Mouse (Mus musculus): ENCODE results near the gene Senp7.

The Senp7 gene

DNA sequence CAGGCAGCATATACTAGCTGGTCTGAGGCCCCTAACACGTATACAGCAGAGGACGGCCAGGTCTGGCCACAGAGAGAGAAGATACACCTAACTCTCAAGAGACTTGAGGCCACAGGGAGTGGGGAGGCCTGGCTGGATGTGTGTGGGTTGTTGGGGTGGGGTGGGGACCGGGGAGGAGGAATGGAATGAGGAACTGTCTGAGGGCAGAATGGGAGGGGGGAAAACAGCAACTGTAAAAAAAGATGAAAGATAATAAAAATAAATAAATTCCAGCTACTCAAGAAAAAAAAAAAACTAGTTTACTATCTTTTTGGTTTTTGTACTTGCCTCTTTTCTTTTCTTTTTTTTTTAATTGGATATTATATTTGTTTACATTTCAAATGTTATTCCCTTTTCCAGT lies 91.8 kb downstream of the Senp7 start:
- DNase-seq = no peak

DNA sequence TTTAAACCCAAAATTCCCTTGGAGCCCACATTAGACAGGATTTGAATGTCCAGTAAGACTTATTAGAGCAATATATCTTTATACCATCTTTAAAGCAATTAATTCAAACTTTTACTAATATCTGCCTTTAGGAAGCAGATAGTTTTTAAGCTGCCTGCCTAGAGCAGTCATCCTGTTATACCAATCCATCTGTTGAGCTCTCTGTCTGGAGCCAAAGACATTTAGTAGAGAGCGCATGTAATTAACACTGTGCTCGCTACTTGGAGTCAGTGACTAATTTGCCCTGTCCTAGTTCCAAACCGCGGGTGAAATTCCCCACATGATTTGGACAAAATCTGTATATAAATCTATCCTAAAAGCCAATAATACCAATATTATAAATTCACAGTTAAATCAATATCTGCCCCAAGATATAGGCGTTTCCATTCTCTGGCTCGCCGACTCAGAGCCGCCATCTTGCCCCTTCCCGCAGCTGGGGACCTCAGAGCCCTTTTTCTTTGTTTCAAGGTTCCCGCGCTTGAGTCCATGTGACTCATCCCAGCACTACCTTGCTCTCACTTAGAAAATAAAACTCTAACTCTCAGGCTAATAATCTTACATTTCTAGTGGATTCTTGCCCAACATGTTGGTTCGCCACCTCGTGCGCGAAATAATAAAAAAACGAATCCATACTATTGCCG lies 96.9 kb downstream of the Senp7 start:
- no peak for DNase-seq

- DNase-seq = no peak
Observed at GRCm38 (mm10) chr16:56147679-56148078, 99.5 kb downstream of the Senp7 start.

DNA sequence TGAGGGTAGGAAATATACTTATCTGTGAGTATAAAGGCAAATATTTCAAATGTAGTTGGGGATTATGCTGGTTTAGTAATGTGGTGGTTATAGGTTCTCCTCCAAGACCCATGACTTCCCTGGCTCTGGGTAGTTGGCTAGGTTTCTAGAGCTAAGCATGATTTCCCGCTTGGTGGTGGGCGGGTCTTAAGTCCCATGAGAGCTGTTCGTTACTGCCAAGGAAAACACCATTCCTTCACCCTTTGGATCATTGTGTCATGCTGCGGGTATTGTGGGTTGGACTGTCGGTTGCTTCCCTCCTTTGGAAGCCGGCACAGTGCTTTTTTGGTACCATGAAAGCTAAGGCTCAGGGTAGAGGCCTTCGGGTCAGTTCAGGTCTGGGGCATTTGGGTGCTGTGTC lies 115.3 kb downstream of the Senp7 start:
- no peak for DNase-seq

DNA sequence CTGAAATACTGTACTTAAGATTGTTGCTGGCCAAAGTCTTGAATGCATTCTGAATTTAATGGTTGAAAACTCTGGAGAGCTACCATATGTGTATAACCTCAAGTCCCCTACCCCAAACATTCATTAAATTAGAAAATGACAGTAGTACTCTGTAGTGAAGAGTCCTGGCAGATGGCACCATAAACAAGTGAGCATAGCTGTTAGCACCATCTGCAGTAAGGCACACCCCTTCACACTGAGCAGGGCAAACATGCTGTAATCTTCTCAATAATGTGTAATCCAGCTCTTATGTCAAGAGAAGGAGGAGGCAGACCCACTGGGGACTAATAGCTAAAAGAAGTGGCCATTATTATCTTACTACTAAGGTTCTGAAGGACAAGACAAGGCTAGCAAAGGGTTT lies 122.1 kb downstream of the Senp7 start:
- no peak for DNase-seq

- DNase-seq = peak; percentile 64 to 84
Observed at GRCm38 (mm10) chr16:56175867-56176581, 127.9 kb downstream of the Senp7 start.

- no peak for DNase-seq
Observed at GRCm38 (mm10) chr16:56186863-56187262, 138.7 kb downstream of the Senp7 start.

DNA sequence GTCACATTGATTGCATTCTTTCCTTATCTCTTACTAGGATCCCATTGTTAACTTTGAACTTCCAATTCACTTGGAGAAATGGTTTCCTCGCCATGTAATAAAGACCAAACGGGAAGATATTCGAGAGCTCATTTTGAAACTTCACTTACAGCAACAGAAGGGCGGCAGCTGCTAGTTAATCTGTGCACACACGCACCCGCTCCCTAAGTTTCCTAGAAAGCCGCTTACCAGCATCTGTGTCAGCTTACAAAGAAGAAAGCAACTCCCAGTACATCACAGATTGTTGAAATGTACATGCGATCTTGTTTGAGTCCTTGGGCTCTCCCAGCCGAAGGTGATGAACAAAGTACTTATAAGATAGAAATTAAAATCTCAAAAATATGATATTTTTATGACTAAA lies 140.1 kb downstream of the Senp7 start:
- peak in 1 of 2 experiments; percentile 5 for DNase-seq

- no peak for DNase-seq
Observed at GRCm38 (mm10) chr16:56204051-56204450, 155.9 kb downstream of the Senp7 start, which contains the start of gene Impg2. Gene Impg2, plus strand, starts transcription at chr16:56204313.

GRCm38 (mm10) chr16:56212740-56213139 lies 164.6 kb downstream of the Senp7 start:
- no peak for DNase-seq

GRCm38 (mm10) chr16:56227686-56228085 lies 179.5 kb downstream of the Senp7 start:
- no peak for DNase-seq

DNA sequence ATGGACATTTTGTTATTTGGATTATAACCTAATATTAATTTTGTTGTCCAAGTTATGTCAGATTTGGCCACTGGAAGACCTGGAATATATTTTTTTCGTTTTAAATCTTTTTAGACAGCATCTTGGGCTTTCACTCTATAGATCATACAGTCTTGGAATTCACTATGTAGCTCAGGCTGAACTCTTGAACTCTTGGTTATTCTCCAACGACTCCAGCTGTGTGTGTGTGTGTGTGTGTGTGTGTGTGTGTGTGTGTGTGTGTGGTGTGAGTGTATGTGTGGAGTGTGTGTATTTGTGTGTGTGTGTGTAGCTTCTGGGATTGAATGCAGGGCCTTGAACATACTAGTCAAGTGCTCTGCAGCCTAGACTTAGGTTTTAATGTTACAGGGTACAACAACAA lies 181.3 kb downstream of the Senp7 start:
- no peak for DNase-seq

DNA sequence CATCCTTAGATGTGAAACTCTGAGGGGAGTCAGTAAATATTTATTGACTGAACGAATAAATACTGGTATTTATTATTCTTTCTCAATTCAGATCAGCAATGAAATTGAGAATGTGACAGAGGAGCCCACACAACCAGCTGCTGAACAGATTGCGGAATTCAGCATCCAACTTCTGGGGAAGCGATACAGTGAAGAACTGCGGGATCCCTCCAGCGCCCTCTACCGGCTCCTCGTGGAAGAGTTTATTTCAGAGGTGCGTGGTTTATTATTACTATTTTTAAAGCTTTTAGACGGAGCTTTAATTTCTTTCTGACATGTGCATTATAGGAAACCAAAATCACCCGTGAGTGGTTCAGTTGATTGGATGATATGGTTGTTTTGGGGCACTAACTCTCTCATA lies 183.2 kb downstream of the Senp7 start:
- peak; percentile 14 to 32 for DNase-seq

- DNase-seq = peak; percentile 54 to 71
Observed at GRCm38 (mm10) chr16:56232736-56233135, 184.6 kb downstream of the Senp7 start.
